Mouse (Mus musculus) lung, postnatal 0 days (tissue): ENCODE results near the gene Stat2. TPM values are rescaled to one million over a fixed set of nuclear protein-coding genes. Genes with fewer than 3 reads are reported as not detected.
"Not testable (repeated sequence)": the region's sequence is repeated elsewhere in the genome, so short reads cannot be mapped to it uniquely, and the experiment has no call there.

Source experiments
- ATAC-seq: fragments of 200-750 bp; cut with Nextera tagmentation; 2 replicates; pipeline ENCODE4 v1.8.0; 2017; ENCODE audit warnings: moderate library complexity
- DNase-seq: peaks from one replicate; pipeline ENCODE4 v3.0.0-alpha.2; 2016; ENCODE audit warnings: low spot score
- H3K27ac ChIP-seq: fragments of 300-500 bp; sonication (generic); 2 replicates; pipeline ENCODE4 v1.5.1; 2014; ENCODE audit warnings: antibody characterized with exemption, mild to moderate bottlenecking, low read length, mixed read lengths
- H3K27me3 ChIP-seq: fragments of 300-500 bp; sonication (generic); replicated peaks from 2 replicates; pipeline ENCODE4 v1.6.1; 2014; ENCODE audit warnings: low read length, mixed read lengths; ENCODE audit not compliant: insufficient read depth
- H3K36me3 ChIP-seq: fragments of 300-500 bp; sonication (generic); 2 replicates; pipeline ENCODE4 v1.6.1; 2014; ENCODE audit warnings: low read length, mixed read lengths; ENCODE audit not compliant: insufficient read depth
- H3K4me1 ChIP-seq: fragments of 300-500 bp; sonication (generic); 2 replicates; pipeline ENCODE4 v1.6.1; 2014; ENCODE audit warnings: antibody characterized with exemption, low read depth, low read length, mixed read lengths; ENCODE audit not compliant: insufficient read depth
- H3K4me2 ChIP-seq: fragments of 300-500 bp; sonication (generic); replicated peaks from 2 replicates; pipeline ENCODE4 v1.6.1; 2014; ENCODE audit warnings: low read depth, mild to moderate bottlenecking, low read length, moderate library complexity, mixed read lengths
- H3K4me3 ChIP-seq: fragments of 300-500 bp; sonication (generic); 2 replicates; pipeline ENCODE4 v1.5.1; 2014; ENCODE audit warnings: low read depth, low read length
- H3K9ac ChIP-seq: fragments of 300-500 bp; sonication (generic); replicated peaks from 2 replicates; pipeline ENCODE4 v1.6.1; 2014; ENCODE audit warnings: low read depth, mild to moderate bottlenecking
- H3K9me3 ChIP-seq: fragments of 300-500 bp; sonication (generic); 2 replicates; pipeline ENCODE4 v1.6.1; 2016; ENCODE audit warnings: low read length, mixed read lengths
- CTCF ChIP-seq: IDR thresholded peaks from 2 replicates; pipeline ENCODE4 v1.5.1; 2016; ENCODE audit warnings: antibody characterized with exemption, mild to moderate bottlenecking
- EP300 ChIP-seq: IDR thresholded peaks from 2 replicates; pipeline ENCODE4 v1.6.1; 2016; ENCODE audit warnings: antibody characterized with exemption, mild to moderate bottlenecking, control low read depth
- WGBS: fragments of 180-500 bp; shearing (Covaris S2); extraction: QIAGEN DNeasy Blood & Tissue Kit; methylation state at CpG from one replicate; pipeline ENCODE4 v1.1.7; 2014; 5-methylcytosine and 5-hydroxymethylcytosine counted together
- polyA plus RNA-seq: library from polyadenylated mRNA; unstranded; fragments of >200 nt; fragmentation: Nextera tagmentation; extraction: Ambion mirVana; gene quantifications from 2 replicates; pipeline ENCODE4 v1.2.1, GENCODE M21; 2015

Stat2 gene
- polyA plus RNA-seq, 1 experiment from 2014 or later = 11.8 TPM

GRCm38 (mm10) chr10:128253677-128254255 lies 16.6 kb upstream of the Stat2 start, which contains the start of gene Apon:
Gene Apon, plus strand, starts transcription at chr10:128254096.
- no peaks in the 10 kb centered on the region for H3K9me3 ChIP-seq
- WGBS = 68% methylated on average over 4 of the region's 4 CpGs
- peaks cover 6% of the 10 kb centered on the region for H3K36me3 ChIP-seq

GRCm38 (mm10) chr10:128255925-128256324 lies 14.4 kb upstream of the Stat2 start:
- Histone ChIP-seq H3K27me3 (no peaks in the 10 kb centered on the region), H3K9ac (no peak overlapping the region), H3K4me3 (no peak overlapping the region), H3K27ac (no peak overlapping the region), H3K4me1 (no peaks in the 10 kb centered on the region), H3K9me3 (no peaks in the 10 kb centered on the region), H3K36me3 (no peaks in the 10 kb centered on the region; the same call in 1 of the 2 replicates), H3K4me2 (no peak overlapping the region)
- WGBS = 79% methylated on average over 8 of the region's 8 CpGs
- TF ChIP-seq EP300 (no peak), CTCF (no peak)
- DNase-seq (no peak), ATAC-seq (no peak)

More at GRCm38 (mm10) chr10:128253677-128254255, 16.6 kb upstream of the Stat2 start, which contains the start of gene Apon:
- ATAC-seq (0 out of 2 replicates have a peak, but pooled peaks have one; percentile 23), DNase-seq (peak; percentile 54)
- Histone ChIP-seq H3K4me1 (no peaks in the 10 kb centered on the region), H3K9ac (no peak within 1 kb of the TSS), H3K27me3 (no peaks in the 10 kb centered on the region), H3K4me3 (no peak within 1 kb of the TSS), H3K27ac (peak within 1 kb of the TSS; percentile 26; the same call in 1 of the 2 replicates), H3K4me2 (no peak within 1 kb of the TSS)
- TF ChIP-seq CTCF (no peak), EP300 (no peak)

- 73% methylated on average over 8 of the region's 8 CpGs for WGBS
- no peak overlapping the region for H3K4me2 ChIP-seq
- no peak for TF ChIP-seq EP300
- no peak for TF ChIP-seq CTCF
- no peak overlapping the region for H3K9ac ChIP-seq
- H3K4me3 ChIP-seq = no peak overlapping the region
- H3K27me3 ChIP-seq = no peaks in the 10 kb centered on the region
- H3K9me3 ChIP-seq = no peaks in the 10 kb centered on the region
- no peak for ATAC-seq
- H3K27ac ChIP-seq = no peak overlapping the region
- no peaks in the 10 kb centered on the region; the same call in 1 of the 2 replicates for H3K36me3 ChIP-seq
- H3K4me1 ChIP-seq = no peaks in the 10 kb centered on the region
- DNase-seq = no peak
Measured at GRCm38 (mm10) chr10:128256328-128256727, 14.0 kb upstream of the Stat2 start.

- TF ChIP-seq CTCF (no peak), EP300 (no peak)
- H3K9me3 ChIP-seq = no peaks in the 10 kb centered on the region
- H3K4me3 ChIP-seq = no peak overlapping the region
- ATAC-seq (no peak), DNase-seq (no peak)
- WGBS = 73% methylated on average over 4 of the region's 4 CpGs
- H3K4me2 ChIP-seq = no peak overlapping the region
- no peak overlapping the region for H3K9ac ChIP-seq
- no peaks in the 10 kb centered on the region for H3K4me1 ChIP-seq
- H3K27me3 ChIP-seq = no peaks in the 10 kb centered on the region
- no peaks in the 10 kb centered on the region for H3K36me3 ChIP-seq
- no peak overlapping the region for H3K27ac ChIP-seq
Measured at GRCm38 (mm10) chr10:128258953-128259352, 11.4 kb upstream of the Stat2 start.

GRCm38 (mm10) chr10:128259946-128260345 lies 10.4 kb upstream of the Stat2 start:
- Histone ChIP-seq H3K4me2 (no peak overlapping the region), H3K27me3 (no peaks in the 10 kb centered on the region), H3K9me3 (no peaks in the 10 kb centered on the region), H3K27ac (no peak overlapping the region), H3K4me3 (no peak overlapping the region), H3K4me1 (no peaks in the 10 kb centered on the region), H3K9ac (no peak overlapping the region), H3K36me3 (no peaks in the 10 kb centered on the region)
- TF ChIP-seq CTCF = no peak
- no peak for TF ChIP-seq EP300
- ATAC-seq = no peak
- DNase-seq = no peak
- WGBS = 72% methylated on average over 5 of the region's 5 CpGs

- not testable (repeated sequence) for H3K4me1 ChIP-seq, DNase-seq, H3K36me3 ChIP-seq, H3K4me2 ChIP-seq, H3K27me3 ChIP-seq, H3K4me3 ChIP-seq, H3K9ac ChIP-seq, H3K27ac ChIP-seq, H3K9me3 ChIP-seq, ATAC-seq
- 67% methylated on average over 7 of the region's 7 CpGs for WGBS
Measured at GRCm38 (mm10) chr10:128260376-128260775, 10.0 kb upstream of the Stat2 start.

GRCm38 (mm10) chr10:128262300-128262699 lies 8.1 kb upstream of the Stat2 start:
- H3K27me3 ChIP-seq = no peaks in the 10 kb centered on the region
- TF ChIP-seq EP300 = no peak
- TF ChIP-seq CTCF = no peak
- DNase-seq (no peak), ATAC-seq (no peak)
- no peaks in the 10 kb centered on the region for H3K9me3 ChIP-seq
- H3K4me2 ChIP-seq = no peak overlapping the region
- no peak overlapping the region for H3K9ac ChIP-seq
- H3K4me1 ChIP-seq = no peaks in the 10 kb centered on the region
- H3K4me3 ChIP-seq = no peak overlapping the region
- H3K27ac ChIP-seq = no peak overlapping the region
- no peaks in the 10 kb centered on the region for H3K36me3 ChIP-seq
- WGBS = 66% methylated on average over 22 of the region's 22 CpGs
